Mouse (Mus musculus) thymus, adult 2 months (tissue): ENCODE data around the gene Dchs2.

ENCODE experiments used
- CTCF ChIP-seq: fragments of 200-500 bp; IDR thresholded peaks from 2 replicates; pipeline ENCODE4 v1.5.1; 2012; ENCODE audit warnings: mild to moderate bottlenecking, control low read depth, low read length, moderate library complexity, borderline replicate concordance; ENCODE audit not compliant: control insufficient read depth, poor library complexity, insufficient read depth; ENCODE audit errors: extremely low read depth
- POLR2A ChIP-seq: fragments of 200-500 bp; IDR thresholded peaks from 2 replicates; pipeline ENCODE4 v1.6.1; 2012; ENCODE audit warnings: mild to moderate bottlenecking, low read length, control low read depth, moderate library complexity; ENCODE audit not compliant: control insufficient read depth, poor library complexity, insufficient read depth; ENCODE audit errors: extremely low read depth

- TF ChIP-seq CTCF (no peak), POLR2A (no peak)
These were observed 738 bp downstream of the Dchs2 start for GRCm38 (mm10) chr3:83128449-83128922.
